Mouse (Mus musculus) urinary bladder, adult 18-20 months (tissue): Measurements from ENCODE around the gene Tctex1d2.

Experiments used
- DNase-seq, 2 experiments: peaks; one replicate each; pipeline ENCODE4 v3.0.0; 2022; ENCODE audit warnings: low spot score in 2 of 2, mixed read lengths in 2 of 2

Tctex1d2 gene

DNA sequence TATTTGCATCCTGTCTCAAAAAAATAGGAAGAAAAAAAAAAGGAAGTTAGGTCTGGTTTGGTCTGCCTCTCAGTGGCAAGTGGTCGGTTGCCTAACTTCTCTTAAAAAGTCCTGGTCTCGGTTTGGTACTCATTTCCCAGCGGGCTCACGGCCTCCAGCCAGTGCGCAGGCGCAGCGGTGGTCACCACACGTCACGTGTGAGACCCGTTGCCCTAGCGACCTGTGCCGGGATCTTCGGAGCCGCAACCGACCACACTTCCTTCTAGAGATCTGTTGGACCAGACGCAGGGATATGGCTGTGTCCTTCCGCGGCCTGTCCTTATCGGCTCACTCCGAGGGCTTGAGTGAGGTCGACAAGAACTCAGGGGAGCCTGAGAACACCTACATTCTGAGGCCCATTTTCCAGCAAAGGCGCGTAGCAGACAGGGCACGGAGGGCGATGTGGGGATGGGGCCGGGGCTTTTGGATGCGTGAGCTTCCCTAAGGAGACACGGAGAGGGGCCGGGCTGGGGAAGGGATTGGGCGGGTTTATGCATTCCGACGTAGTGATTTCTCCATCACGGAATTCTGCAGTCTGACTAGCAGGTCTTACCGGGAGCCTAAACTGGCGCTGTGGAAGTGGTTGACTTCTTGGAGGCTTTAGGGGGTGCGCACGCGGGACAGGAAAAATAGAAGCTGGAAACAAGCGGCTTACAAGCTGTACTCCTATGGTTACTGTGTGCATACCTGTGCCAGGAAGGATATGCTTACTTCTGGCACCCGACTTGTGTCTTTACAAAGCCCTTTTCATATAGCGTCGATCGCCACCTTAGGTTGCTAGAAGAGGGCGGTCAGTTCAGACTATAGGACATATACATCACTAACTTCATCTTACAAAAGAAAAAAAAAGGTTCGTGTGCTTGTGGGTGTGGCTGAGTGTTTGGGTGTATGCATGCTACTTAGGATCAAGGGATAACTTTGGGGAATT, at the start of gene Tctex1d2:
TSS of gene Tctex1d2 (plus strand) at position 186 of the 967 bp plus-strand sequence.
- DNase-seq = peak; percentile 86 to 93

- no peak for DNase-seq
Observed at GRCm38 (mm10) chr16:32371351-32371750, 48.2 kb upstream of the Tctex1d2 start.

DNA sequence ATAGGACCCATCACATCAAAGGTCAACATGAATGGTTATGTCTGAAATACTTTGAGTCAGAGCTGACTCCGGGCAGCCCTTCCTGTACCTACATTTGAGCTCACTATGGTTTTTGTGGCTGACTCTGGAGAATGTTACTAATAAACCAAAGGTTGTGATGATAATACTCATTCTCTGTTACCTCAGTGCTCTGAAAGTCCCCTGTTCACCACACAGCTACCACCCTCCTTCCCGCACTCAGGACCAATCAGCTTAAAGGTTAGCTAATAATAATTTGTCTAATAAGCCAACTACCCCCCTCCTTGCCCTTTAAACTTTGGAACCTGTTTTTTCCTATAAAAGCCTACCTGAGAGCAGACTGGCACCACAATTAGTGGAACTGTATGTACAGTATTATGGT, 39.9 kb upstream of the Tctex1d2 start:
- DNase-seq = no peak

GRCm38 (mm10) chr16:32382901-32383300, 36.6 kb upstream of the Tctex1d2 start:
- DNase-seq = no peak

GRCm38 (mm10) chr16:32384885-32385284, 34.6 kb upstream of the Tctex1d2 start:
- no peak for DNase-seq

GRCm38 (mm10) chr16:32386826-32387225, 32.7 kb upstream of the Tctex1d2 start:
- DNase-seq = no peak

GRCm38 (mm10) chr16:32389049-32389448, 30.5 kb upstream of the Tctex1d2 start:
- DNase-seq = no peak

DNA sequence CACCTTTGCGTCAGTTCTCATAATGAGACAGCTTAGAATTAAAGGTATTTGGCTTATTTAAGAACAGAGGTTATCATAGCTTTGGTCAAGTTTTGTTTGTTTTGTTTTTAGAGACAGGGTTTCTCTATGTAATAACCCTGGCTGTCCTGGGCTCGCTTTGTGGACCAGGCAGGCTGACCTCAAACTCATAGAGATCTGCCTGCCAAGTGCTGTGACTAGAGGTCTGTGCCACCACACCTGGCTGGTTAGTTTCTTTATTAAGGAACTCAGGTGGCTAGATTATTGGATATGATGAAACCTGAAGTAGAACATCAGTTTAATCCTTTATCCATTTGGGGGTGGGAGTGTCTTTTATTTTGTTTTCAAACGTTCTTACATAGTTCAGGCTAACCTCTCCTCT, 29.7 kb upstream of the Tctex1d2 start:
- no peak for DNase-seq

DNA sequence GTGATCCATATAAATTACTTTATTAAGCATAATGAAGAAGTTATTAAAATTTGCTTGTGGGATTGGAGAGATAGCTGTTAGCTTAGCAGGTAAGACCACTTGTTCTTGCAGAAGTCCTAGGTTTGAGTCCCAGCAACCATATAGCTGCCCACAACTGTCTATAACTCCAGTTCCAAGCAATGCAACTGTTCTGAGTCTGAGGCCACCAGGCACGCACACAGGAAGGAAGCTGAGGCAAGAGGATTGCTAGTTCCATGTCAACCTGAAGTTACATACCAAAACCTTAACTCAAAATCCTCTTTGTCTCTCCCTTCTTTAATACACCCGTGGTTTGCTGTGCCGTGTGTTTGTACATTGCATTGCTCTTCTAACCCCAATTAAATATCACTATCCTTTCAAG, 28.6 kb upstream of the Tctex1d2 start:
- no peak for DNase-seq

DNA sequence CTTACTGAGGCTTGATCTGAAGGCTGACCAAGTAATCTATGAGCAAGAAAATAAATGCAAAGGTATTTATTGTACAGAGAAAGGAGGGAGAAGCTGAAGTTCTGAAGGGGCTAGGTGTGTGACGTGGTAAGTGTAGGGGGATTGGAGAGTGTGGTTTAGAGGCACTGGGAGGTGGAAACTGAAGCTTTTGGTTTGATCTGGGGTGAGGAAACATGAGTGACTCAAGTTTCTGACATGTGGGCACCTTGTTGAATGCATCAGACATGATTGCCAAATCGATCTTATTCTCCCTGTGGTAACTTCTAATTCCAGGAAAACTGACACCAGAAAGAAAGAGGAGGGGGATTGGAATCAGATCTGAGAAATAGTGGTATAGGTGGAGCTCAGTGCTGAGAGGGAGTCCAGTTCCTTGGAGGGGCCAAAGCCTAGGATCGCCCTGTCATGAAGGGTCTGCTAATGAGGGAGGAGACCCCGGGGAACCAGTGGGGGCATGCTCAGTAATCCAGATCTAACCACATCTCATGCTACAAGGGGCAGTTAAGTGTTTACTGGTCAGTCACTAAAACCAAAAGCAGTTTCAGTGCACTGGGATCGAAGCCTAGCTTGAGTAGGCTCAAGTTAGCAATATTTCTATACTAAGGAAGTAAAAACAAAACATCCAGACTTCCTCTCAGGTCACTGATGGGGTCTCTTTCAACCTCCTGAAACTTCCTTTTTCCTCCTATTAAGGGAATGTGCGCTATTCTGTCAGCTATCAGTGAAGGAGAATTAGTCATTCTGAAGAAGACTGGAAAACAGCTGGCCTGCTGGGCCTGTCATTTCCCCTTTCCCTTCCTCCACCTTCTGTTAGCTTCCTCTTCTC, 23.6 kb upstream of the Tctex1d2 start:
- DNase-seq = no peak

- DNase-seq = no peak
Observed at GRCm38 (mm10) chr16:32396541-32396835, 23.0 kb upstream of the Tctex1d2 start.

DNA sequence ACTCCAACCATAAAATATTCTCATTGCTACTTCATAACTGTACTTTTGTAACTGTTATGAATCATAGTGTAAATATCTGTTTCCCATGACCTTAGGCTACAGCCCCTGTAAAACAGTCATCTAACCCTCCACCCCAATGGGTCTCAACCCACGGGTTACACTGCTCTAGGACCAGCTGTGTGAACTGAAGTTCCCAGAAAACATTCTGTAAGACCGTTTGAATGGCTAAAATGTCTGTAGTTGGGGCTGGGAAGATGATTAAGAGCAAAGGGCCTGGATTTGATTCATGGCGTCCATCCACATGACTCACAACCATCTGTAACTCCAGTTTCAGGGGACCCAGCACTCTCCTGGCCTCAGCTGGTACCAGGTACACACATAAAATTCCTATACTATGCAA, 21.3 kb upstream of the Tctex1d2 start:
- no peak for DNase-seq

DNA sequence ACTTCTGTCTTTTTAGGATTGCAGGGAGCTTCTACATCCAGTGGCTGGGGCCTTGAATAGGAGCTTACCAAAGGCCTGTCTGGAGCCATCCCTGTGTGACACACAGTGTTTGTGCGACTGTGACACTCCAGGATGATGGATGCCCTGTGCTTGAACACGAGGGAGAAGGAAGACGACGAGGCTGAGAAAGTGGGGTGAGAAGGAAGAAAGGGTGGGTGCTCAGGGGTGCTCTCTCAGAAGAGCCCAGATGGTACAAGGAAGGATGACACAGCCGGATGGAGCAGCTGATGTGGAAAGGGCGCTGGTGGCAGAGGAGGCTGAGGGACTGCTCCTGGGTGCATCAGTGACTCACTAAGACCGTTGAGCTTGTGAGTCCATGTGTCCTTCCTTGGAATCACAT, 19.2 kb upstream of the Tctex1d2 start, which contains the start of gene Tm4sf19:
TSS of gene Tm4sf19 (plus strand) at position 240 of the 400 bp plus-strand sequence.
- DNase-seq = no peak

- DNase-seq = no peak
Observed at GRCm38 (mm10) chr16:32401335-32401965, 18.1 kb upstream of the Tctex1d2 start.

DNA sequence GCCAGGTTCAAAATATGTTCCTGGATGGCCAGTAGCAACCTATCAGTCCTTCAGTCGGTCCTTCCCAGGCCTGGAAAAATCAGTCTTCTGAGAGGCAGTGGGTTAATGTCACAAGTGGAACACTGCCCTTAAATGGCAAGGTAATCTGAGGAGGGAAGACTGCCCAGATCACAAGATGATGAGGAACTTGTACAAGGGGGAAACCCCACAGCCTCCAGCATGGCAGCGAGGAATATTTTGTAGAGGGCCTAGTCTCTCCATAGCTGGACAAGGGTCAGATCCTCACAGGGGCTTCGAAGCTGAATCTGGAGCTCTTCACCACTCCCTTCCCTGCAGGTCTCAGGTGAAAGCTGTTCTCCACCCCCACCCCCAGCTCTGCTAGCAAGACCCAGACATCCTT, 16.7 kb upstream of the Tctex1d2 start:
- no peak for DNase-seq

DNA sequence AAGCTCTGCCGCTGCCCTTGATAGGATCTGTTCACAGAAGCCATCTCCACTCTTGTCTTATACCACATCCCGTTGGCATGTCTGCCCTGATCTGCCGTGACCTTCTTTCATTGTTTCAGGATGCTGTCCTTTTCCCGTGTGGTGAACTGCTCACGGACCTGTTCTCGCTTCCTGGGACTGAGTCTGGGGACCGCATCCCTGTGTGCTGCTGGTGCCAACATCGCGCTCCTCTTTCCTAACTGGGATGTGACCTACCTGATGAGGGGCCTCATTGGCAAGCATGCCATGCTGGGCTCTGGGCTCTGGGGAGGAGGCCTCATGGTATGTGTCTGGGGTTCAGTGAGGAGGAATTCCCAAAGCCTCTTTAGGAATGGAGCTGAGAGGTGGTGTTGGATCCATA, 13.8 kb upstream of the Tctex1d2 start:
- DNase-seq = no peak

GRCm38 (mm10) chr16:32406671-32407070, 12.8 kb upstream of the Tctex1d2 start:
- no peak for DNase-seq

- no peak for DNase-seq
Observed at GRCm38 (mm10) chr16:32407730-32408129, 11.8 kb upstream of the Tctex1d2 start.

DNA sequence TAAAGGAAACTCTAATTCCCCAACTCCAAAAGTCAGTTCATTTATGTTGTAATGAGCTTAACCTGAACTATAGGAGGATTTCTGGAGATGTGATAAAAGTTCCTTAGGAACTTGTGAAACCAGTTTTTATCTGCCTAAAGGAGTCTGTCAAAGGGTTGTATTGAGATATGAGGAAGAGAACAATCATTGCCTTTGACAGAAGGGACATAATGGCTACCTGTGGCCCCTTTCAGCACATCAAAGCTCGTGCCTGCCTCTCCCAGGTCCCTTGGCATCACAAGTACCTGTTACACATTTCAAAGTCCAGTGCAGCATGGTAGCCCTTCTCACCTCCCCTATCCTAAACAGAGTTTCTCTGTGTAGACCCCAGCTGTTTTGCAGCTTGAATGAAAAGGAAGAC, 2.0 kb upstream of the Tctex1d2 start:
- DNase-seq = no peak

DNA sequence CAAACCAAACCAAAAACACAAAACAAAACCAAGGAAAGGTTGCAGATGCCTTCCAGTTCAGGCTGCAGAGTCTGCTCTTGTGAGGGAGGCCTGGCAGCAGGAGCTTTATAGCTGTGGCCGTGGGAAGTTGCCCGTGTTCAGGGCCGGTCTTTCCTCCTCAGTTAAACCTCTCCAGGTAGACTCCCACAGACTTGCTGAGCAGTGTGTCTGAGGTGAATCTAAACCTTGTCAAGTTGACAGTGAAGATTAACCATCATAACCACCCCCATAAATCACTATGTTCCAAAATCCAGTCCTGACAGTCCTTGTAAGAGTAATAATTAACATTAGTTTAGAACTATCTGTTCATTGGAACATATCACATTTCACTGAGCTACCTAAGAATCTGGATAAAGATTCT, 8.0 kb downstream of the Tctex1d2 start:
- DNase-seq = no peak

GRCm38 (mm10) chr16:32430474-32431046, 11.1 kb downstream of the Tctex1d2 start, which contains the start of gene Pcyt1a:
Gene Pcyt1a, plus strand, starts transcription at chr16:32430921.
- DNase-seq = peak; percentile 84 to 85
